Mouse (Mus musculus): ENCODE measurements around the gene Lhx6. TPM values are rescaled to one million over a fixed set of nuclear protein-coding genes. Genes with fewer than 3 reads are reported as not detected.

Lhx6 gene
- 17.0 and 28.2 TPM in 2 replicates for polyA plus RNA-seq (2012; rRNA removed)

DNA sequence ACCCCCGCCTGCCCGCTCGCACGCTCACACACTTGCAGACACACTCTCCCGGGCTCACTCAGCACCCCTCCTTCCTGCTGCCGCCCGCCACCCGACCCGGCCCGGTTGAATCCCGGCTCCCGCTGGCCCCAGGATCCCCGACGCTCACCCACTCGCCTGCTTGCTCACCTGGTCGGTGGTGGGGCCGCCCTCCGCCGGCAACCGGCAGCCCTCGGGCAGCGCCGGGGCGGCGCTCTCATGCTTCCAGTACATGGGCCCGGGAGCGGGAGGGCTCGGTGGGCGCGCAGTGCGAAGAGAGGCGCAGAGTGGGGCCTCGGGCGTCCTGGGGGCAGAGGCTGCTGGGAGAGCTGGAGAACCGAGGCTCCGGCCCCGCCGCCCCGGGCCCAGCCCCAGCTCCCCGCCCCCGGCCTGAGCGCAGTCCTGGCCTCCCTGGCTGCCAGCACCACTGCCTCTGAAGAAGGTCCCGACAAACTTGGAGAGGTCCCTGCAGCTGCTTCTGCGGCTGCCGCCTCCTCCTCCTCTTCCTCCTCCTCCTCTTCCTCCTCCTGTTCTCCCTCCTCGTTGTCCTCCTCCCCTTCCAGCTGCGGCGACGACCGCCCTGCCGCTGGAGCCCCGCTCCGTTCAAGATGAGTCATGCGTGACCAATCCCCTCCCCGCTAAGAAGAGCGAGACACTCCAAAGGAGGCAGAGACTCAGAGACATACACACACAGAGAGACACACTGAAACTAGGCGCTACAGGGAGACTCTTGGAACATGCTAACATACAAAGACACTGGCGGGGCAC, at the start of gene Lhx6:
Gene Lhx6 (minus strand): TSS at position 453 of the 786 bp plus-strand sequence.

GRCm38 (mm10) chr2:36136300-36136941, 31.2 kb upstream of the Lhx6 start, which contains the start of the genes Mrrf and Rbm18:
Gene Mrrf, plus strand, starts transcription at chr2:36136389.
Gene Rbm18, minus strand, starts transcription at chr2:36136773.

GRCm38 (mm10) chr2:36048748-36049566, 56.3 kb downstream of the Lhx6 start, which contains the start of the genes Ndufa8 and Morn5:
Gene Ndufa8, minus strand, starts transcription at chr2:36049406.
Gene Morn5, plus strand, starts transcription at chr2:36049458.

Other genes starting within 250 kb of the Lhx6 start
- 8.5 and 9.5 TPM in 2 replicates for gene Ttll11, start 125.5 kb downstream of the Lhx6 start, polyA plus RNA-seq (2012; rRNA removed)
- 156 and 163 TPM in 2 replicates for gene Ndufa8, start 56.0 kb downstream of the Lhx6 start, polyA plus RNA-seq (2012; rRNA removed)
- 2.1 and 2.9 TPM in 2 replicates for gene Morn5, start 56.0 kb downstream of the Lhx6 start, polyA plus RNA-seq (2012; rRNA removed)
- 33.9 and 37.2 TPM in 2 replicates for gene Mrrf, start 31.0 kb upstream of the Lhx6 start, polyA plus RNA-seq (2012; rRNA removed)
- gene Rbm18, start 31.4 kb upstream of the Lhx6 start, polyA plus RNA-seq (2012; rRNA removed) = 71.5 and 76.6 TPM in 2 replicates
- 2.7 TPM in 2 replicates for gene Ptgs1, start 125.0 kb upstream of the Lhx6 start, polyA plus RNA-seq (2012; rRNA removed)